Mouse (Mus musculus) thymus, postnatal 0 days (tissue): Measurements from ENCODE around the gene Cdc73. TPM values are rescaled to one million over a fixed set of nuclear protein-coding genes. Genes with fewer than 3 reads are reported as not detected.
"Not testable (repeated sequence)": the region's sequence is repeated elsewhere in the genome, so short reads cannot be mapped to it uniquely, and the experiment has no call there.

Source experiments
- DNase-seq: peaks from one replicate; pipeline ENCODE4 v3.0.0-alpha.2; 2015; ENCODE audit warnings: low spot score
- polyA plus RNA-seq: library from polyadenylated mRNA; unstranded; fragments of >200 nt; fragmentation: Nextera tagmentation; extraction: Ambion mirVana; gene quantifications from 2 replicates; pipeline ENCODE4 v1.2.1, GENCODE M21; 2015

Gene Cdc73
- polyA plus RNA-seq: 23.3 and 26.6 TPM in 2 replicates

DNA sequence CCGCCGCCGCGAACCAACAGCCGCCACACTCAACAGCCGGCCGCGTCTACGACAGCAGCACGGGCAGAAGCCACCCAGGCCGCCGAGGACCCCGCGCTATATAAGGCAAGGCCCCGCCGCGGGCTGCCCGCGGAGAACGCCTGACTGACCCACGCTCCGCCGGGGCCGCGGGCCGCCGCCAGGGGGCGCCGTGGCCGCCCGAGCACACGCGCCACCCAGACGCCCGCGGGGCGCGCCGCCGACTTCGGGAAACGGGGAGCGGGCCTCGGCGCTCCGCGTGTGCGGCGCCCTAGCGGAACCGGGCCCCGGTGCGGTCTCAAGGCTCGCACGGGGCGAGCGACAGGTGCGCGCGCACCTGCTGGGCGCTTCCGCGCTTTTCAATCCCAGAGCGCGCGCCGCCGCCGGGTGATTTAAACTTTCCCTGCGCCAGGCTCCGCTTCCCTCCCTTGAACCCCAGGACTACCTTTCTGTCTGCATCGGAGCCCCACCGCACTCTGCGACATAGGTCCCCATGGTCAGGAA is at the start of gene Cdc73:
Cdc73 (minus strand) TSS at position 153 of the 522 bp plus-strand sequence.
- DNase-seq: peak; percentile 93

DNA sequence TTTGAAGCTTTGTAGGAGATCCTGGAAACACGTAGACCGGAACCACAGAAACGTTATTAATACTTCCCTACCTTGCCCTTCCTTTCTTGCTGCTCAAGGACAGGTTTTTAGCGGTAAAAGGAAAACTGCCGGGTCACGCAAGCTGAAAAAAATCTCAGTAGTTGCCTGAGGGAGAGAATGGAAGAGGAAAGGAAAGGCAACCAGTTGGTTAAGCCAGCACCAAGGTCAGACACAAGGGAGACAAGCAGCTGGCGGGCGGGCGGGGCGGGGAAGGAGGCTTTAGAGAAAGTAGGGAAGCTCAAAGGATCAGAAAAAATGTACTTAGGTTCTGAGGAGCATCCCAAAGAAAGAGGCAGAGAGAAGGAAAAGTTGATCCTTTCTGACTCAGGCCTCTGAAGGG is 43.2 kb upstream of the Cdc73 start:
- no peak for DNase-seq

DNA sequence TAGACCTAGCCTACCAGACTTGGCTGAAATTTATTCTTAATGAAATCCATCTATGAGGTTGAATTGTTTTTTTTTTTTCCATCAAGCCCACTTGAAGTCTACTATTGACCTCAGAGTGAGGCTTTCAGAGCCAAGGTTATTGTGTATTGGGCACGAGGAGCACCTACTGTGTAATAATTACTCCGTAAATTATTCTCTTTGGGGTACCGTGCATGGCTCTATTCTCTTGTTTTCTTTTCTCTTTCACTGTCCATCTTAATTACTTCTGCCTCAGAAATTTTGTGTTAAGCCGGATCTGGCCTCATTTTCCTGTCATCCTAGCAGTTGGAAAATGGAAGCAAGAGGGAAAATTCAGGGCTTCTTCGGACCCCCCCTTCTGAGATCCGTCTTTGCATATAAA is 39.5 kb upstream of the Cdc73 start:
- no peak for DNase-seq

DNA sequence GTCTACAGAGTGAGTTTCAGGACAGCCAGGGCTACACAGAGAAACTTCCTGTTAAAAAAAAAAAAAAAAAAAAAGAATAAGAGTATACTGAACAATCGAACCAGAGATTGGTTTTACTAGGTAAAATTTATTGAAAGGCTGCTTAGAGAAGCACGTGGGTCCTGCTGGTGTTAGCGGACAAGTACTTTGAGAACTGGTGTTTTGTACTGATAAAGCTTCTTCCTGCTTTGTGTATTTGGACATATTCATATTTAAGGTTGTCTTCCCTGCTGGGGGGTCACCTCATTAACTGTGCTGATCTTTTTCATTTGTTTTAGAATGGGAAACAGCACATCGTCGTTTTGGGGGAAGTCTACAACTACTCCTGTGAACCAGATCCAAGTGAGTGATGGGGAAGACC is 38.6 kb upstream of the Cdc73 start:
- no peak for DNase-seq

DNA sequence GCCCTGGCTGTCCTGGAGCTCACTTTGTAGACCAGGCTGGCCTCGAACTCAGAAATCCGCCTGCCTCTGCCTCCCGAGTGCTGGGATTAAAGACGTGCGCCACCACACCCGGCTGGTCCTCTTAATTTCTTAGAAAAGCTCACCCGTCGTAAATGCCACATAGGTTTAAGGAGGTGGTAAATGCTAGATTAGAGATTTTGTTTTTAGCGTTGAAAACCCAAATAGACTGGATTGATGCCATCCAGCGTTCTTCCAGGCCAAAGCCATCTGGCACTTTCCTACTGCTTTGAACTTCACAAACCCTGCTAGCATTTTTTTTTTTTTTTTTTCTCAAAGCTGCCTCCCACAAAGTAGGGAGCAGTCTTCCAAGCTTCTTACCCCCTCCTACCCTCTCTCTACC is 37.9 kb upstream of the Cdc73 start:
- DNase-seq: no peak

DNA sequence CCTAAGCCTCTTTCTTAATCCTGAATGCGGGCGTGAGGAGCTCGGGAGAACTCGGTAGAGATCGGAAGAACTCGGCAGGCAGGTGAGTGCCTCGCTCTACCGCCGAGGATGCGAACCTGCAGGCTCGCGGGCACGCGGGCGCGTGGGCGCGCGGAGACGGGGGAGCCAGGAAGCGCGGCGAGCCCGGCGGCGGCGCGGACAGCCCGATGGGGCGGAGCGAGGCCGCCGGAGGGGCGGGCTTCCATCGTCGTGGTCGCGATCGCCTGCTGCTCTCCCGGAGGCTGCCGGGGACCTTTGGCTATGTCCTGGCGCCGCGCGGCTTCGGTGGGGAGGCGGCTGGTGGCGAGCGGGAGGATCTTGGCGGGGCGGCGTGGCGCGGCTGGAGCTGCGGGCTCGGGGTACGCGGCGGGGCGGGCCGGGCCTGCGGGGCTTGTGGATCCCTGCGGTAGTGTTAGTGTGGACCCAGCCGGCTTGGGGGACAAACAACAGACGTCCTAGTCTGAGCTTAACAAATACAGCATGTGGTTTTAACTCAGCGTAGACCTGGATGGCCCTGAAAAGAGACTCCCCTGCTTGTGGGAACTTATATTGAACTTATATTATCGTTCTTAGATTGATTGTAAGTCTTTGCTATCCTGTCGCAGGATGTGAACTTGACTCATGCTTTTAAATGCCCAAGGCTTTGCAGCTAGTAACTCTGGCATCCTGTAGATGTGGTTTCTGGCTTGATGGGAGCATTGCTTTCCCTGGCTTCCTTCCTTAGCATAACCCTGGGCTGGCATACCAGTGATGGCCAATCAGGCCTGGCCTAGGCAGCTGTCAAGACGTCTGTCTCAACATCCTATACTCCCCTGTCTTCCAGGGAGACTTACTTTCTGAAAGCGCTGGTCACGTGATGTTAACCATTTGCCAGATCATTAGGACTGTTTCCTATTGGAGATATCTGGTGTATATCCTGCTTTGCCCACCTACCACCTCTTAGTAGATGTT is 37.0 kb upstream of the Cdc73 start:
- DNase-seq: peak; percentile 91

DNA sequence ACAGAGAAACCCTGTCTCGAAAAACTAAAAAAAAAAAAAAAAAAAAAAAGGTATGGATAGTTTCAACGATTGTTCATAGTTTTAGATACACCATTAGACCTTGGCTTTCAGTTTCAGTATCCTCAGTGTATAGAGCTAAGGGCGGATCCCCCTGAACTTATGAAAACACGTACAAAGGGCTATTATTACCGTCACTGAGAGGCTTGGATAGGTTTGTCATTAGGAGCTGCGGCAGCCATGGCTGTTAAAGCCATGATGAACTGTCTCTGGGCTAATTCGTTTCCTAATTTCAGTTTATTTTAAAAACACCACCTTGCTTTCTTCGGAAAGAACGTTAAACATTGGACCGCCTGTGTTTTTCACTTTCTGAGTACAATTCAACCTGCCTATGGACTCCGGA is 36.1 kb upstream of the Cdc73 start:
- DNase-seq: no peak

DNA sequence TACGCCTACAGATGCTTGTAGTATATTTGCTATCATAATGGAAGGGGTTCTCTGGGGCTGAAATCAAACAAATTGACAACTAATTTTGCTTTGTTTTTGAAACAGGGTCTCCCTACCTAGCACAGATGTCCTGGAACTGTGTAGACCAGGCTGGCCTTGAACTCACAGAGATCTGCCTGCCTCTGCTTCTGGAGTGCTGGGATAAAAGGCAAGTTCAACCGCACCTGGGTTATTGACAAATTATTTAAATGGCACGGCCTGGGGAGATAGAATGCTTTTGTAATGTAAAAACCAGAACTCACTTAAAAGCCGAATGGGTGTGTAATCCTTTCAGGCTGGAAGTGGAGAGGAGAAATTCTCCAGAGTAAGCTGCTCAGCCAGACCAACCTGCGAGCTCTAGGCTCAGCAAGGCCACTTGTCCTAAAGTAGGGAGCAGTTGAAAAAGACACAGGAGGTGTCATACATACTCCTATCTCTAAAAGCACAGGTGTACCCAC is 31.3 kb upstream of the Cdc73 start:
- no peak for DNase-seq

DNA sequence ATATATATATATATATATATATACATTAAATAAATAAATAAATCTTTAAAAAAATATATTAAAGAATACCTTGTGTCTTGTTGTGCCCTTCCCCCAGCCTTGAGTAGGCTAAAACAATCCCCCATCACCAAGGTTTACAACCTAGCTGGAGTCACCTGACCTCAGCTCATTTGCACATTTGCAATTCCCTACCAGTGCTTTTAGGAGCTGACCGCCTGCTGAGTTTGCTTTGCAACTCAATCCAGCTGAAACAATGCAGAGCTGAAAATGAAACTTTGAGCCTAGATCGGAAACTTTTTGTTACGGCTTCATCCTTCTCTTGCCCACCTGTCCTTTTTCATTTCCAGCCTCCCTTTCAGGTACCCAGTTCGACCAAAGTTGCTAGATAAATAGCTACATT is 29.0 kb upstream of the Cdc73 start:
- DNase-seq: no peak

DNA sequence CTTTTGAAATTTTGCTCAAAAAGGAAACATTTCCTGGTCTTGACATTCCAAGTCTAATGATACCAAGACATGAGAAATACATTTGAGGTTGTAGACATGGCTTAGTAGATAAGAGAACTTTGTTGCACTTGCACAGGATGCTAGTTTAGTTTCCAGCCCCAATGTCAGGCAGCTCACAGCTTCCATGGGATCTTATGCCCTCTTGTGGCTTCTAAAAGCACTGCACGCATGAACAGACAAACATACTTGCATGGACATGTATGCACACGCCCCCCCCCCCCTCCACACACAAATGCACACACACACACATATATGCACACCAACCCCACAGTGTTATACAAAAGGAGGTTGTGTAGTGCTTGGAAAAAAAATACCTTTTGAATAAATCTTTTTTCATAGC is 28.2 kb upstream of the Cdc73 start:
- peak; percentile 65 for DNase-seq

DNA sequence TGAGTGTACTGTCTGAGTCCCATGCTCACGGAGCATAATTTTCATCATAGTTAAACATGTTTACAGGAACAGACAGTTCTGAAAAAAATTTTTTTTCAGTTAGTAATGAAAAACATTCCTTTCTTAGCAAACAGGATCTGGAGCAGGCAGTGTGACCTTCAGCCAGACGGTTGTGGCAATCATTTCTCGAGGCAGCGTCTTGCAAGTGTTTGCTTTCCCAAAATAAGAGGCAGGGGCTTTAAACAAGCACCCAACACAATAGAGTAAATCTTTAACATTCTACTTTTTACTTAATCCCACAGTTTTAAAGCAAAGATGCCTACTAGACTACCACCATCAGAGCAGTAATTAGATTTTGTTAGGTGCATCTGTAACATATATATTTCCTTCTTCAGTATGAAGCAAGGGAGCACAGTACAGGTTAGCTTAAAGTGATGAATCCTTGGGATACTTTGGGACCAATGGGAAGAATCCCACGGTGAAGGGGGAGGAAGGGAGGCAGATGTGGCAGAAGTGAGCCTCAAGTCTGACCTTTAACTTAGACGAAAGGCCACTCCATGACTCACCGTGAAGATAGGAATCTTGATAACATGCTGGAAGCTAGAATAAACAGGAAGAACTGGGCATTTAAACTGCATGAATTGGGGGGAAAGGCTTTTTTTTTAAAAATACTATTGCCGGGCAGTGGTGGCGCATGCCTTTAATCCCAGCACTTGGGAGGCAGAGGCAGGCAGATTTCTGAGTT is 25.2 kb upstream of the Cdc73 start:
- no peak for DNase-seq

DNA sequence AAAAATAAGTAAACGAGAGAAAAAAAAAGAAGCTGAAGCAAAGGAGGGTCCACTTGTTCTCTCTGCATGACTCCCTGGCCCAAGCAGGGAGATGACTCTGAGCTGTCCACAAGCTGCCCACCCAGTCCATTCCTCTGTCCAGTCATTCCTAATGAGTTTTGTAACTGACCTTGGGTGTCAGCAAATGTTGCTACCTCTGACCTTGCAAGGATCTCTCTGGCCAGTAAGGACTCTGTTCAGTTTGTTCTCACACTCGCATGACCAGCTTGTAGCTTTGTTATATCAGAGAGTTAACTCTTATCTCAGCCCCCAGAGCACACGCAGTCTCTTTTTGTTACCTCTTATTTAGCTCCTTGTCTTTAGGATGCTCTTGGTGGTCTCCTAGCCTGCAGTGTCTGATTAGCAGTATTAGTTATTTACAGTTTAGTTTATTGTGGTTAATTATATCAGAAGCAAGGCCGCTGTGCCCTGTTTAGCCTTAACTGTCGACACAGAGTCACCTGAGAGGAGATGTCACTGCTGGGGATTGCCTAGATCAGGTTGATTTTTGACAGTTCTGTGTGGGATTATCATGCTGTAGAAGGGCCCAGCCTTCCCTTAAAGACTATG is 21.9 kb upstream of the Cdc73 start:
- no peak for DNase-seq

DNA sequence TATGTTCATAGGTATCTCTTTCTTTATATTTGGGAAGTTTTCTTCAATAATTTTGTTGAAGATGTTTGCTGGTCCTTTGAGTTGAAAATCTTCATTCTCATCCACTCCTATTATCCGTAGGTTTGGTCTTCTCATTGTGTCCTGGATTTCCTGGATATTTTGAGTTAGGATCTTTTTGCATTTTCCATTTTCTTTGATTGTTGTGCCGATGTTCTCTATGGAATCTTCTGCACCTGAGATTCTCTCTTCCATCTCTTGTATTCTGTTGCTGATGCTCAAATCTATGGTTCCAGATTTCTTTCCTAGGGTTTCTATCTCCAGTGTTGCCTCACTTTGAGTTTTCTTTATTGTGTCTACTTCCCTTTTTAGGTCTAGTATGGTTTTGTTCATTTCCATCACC is 13.3 kb upstream of the Cdc73 start, which contains the start of gene Glrx2:
Glrx2 (plus strand) TSS at position 301 of the 400 bp plus-strand sequence.
- DNase-seq: not testable (repeated sequence)

DNA sequence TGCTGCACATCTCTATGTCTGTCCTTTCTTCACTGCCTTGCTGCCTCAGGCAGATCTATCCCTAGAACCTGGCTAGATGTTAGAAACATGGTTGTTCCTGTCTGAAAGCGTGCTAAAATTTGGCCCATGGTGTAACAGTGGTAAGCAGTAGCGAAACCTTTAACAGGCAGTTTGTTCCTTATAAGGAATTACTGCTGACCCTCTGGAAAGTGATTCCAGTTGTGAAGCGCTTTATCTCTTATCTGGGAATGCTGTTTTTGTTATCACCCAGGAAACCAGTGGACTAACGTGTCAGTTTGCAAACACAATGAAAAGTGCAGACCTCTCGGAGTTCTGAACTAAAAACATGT is 7.9 kb upstream of the Cdc73 start:
- no peak for DNase-seq

DNA sequence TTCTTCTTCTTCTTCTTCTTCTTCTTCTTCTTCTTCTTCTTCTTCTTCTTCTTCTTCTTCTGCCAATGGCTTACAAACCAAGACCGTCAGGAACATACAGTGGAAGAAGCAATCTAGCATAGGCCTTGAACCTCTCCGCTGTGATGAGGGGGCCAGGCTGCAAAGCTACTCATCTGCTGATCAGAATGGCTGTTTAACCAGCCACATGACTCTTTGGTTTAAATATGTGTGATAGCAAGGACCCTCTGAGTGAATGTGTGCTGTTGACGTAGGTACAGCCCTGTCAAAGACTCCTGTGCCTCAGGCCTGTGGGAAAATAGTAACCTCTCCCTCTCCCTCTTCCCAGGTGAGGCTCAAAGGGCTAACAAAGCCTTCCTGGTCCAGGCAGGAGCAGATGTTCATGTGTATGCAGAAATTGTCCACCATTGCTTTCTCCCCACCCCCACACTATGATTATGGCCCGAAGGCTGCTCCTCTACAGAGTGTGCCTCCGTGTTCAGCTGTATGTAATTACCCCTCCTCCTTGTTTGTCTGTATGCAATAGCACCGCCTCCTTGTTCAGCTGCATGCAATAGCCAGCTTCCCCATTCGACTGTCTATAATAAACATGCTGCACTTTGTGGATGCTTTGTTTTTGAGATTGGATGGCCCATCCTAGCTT is 7.4 kb upstream of the Cdc73 start:
- no peak for DNase-seq

DNA sequence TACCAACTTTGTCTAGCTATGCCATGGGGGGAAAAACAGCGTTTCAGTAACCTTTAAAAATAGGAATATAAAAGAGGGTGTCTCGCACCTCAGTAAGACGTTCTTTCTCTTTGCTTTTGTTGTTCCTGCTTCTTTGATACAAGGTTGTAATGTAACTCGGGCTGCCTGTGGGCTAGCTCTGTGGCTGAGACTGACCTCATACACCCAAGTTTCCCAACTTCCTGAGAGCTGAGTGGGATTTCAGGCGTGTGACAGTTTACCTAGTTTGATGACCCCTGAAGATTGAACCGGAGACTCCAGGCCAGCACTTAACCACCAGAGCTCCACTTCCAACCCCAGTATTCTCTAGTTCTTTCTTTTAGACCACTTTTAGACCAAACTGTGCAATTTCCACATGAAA is 5.7 kb upstream of the Cdc73 start:
- no peak for DNase-seq

DNA sequence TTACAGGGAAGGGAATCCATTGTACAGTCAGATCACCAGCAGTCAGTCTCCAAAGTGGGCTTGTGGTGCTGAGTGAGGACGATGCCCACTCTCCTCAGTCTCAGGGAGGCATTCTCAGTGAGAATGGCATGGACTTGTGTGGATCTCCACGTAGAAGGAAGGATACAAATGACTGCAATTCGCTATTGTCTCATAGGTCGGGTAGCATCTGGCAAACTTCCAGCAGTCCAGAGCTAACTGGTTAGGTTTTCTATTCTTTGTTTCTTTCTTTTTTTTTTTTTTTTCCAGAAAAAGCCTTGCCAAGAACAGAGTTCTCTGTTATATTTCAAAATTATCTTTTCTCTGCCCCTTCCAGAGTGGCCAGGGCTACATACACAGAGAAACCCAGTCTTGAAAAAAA is 4.3 kb upstream of the Cdc73 start:
- DNase-seq: no peak

DNA sequence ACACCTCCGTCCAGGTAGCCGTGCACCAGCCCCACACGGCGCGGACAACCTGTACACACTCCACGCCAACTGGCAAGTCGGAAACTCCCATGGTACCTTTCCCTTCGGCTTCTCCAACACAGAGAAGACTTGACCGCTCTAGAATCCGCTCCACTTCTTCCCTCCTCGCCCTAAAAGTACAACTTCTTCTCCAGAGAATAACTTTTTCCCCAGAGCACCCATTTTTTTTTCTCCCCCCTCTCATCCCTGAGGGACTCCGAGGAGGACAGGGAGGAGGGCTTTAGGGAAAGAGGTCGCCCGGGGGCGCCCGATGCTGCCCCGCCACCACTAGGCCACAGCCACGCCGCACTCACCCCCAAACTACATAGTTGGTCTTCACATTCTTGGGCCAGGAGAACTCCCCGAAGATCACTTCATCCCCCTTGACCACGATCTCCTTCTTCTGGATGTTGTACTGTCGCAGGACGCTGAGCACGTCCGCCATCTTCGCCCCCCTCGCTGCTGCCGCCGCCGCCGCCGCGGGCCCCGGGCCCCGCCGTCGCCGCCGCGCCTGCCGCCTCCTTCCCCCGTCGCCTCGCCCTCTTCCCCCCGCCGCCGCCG is 452 bp downstream of the Cdc73 start:
- DNase-seq: no peak

DNA sequence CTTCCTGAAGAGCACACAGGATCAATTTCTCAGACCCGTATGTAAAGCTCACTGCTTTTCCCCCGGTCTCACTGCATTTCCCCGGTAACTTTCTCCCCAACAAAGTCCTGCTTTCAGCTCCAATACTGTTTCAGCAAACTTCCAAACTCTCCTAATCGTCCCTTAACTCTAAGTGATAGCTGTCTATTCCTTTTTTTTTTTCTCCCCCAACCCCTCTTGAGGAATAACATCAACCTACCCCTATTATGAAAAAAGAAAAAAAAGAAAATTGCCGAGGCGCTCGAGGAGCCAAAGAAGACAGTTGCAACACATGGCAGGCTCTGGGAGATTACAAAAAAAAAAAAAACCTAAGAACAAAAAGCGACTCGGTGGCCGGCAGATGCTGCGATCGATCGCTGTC is 957 bp downstream of the Cdc73 start:
- no peak for DNase-seq

DNA sequence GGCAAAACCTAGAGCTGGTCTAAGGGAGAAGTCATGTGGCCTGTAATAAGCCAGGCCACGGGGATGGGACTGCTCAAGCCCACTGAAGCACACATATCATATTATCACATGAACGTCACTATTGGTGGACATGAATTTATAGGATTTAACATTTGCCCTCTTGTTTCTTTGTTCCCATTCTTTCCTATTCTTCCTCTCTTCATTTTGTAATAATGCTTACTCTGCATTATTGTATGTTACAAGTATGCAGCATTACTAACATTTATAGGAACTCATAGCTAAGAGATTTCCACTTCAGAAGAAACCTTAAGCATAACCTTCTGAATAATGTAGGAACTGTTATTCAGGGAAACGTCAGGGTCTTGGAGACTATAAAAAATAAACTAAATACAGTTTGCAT is 17.8 kb downstream of the Cdc73 start:
- DNase-seq: no peak

DNA sequence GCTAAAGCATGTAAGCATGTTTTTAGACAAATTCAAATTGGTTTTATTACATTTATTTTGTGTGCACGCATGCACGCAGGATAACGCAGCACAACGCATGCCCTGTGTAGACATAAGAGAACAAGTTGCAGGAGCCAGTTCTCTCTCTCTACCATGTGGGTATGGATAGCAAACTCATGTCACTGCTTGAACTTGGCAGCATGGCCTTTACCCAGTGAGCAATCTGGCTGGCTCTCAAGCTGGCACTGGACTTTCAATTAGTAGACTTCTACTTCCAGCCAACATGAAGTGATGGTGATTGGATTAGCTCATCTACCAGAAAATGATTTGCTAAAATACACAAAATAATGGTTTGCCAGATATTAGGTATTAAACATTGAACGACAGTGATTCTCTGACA is 21.6 kb downstream of the Cdc73 start:
- DNase-seq: no peak
